Mouse (Mus musculus) ES-E14 (cell line): ENCODE results near the gene Dlg4. TPM values are rescaled to one million over a fixed set of nuclear protein-coding genes. Genes with fewer than 3 reads are reported as not detected.
"Not testable (repeated sequence)": the region's sequence is repeated elsewhere in the genome, so short reads cannot be mapped to it uniquely, and the experiment has no call there.

Source experiments
- DNase-seq: peaks from one replicate; pipeline ENCODE4 v3.0.0-alpha.2; 2013; ENCODE audit warnings: low read depth, low spot score
- H3K27ac ChIP-seq: 2 replicates; pipeline ENCODE4 v1.5.1; 2012; ENCODE audit warnings: low read depth, mild to moderate bottlenecking, low read length, moderate library complexity, mixed read lengths; ENCODE audit not compliant: poor library complexity, insufficient read depth, severe bottlenecking
- H3K36me3 ChIP-seq: 2 replicates; pipeline ENCODE4 v1.6.1; 2012; ENCODE audit warnings: mild to moderate bottlenecking, low read length, moderate library complexity, mixed read lengths; ENCODE audit not compliant: control insufficient read depth, poor library complexity, insufficient read depth, severe bottlenecking
- H3K4me1 ChIP-seq, 2 experiments: fragments of 150-350 bp in 1 of 2; sonication (generic) in 1 of 2; 2 replicates each; pipeline ENCODE4 v1.6.1; 2012; ENCODE audit warnings: low read length in 2 of 2, mild to moderate bottlenecking in 1 of 2, mixed read lengths in 1 of 2; ENCODE audit not compliant: control insufficient read depth in 2 of 2, insufficient read depth in 2 of 2, poor library complexity in 1 of 2
- H3K4me3 ChIP-seq, 2 experiments: fragments of 150-350 bp in 1 of 2; sonication (generic) in 1 of 2; 2 replicates each; pipeline ENCODE4 v1.5.1; 2012; ENCODE audit warnings: low read length in 2 of 2, low read depth in 1 of 2, mild to moderate bottlenecking in 1 of 2, mixed read lengths in 1 of 2; ENCODE audit not compliant: insufficient read depth in 1 of 2, poor library complexity in 1 of 2, severe bottlenecking in 1 of 2
- H3K9ac ChIP-seq: 2 replicates; pipeline ENCODE4 v1.6.1; 2012; ENCODE audit warnings: low read depth, mild to moderate bottlenecking, low read length, mixed read lengths; ENCODE audit not compliant: poor library complexity, insufficient read depth, severe bottlenecking
- H3K9me3 ChIP-seq: fragments of 150-350 bp; sonication (generic); 2 replicates; pipeline ENCODE4 v1.6.1; 2012; ENCODE audit warnings: low read depth, mild to moderate bottlenecking, low read length; ENCODE audit not compliant: control insufficient read depth, insufficient read depth
- CHD2 ChIP-seq: IDR thresholded peaks from 2 replicates; pipeline ENCODE4 v1.6.1; 2014; ENCODE audit warnings: mild to moderate bottlenecking, low read depth, low read length, inconsistent platforms
- HCFC1 ChIP-seq: IDR thresholded peaks from 2 replicates; pipeline ENCODE4 v1.6.1; 2012; ENCODE audit warnings: low read length, inconsistent platforms, borderline replicate concordance; ENCODE audit not compliant: insufficient read depth
- MAFK ChIP-seq: IDR thresholded peaks from 2 replicates; pipeline ENCODE4 v1.6.1; 2014; ENCODE audit warnings: mild to moderate bottlenecking, low read depth, low read length, inconsistent platforms; ENCODE audit not compliant: insufficient read depth
- ZC3H11A ChIP-seq: IDR thresholded peaks from 2 replicates; pipeline ENCODE4 v1.6.1; 2012; ENCODE audit warnings: low read depth, mild to moderate bottlenecking, inconsistent platforms, low read length, borderline replicate concordance
- ZNF384 ChIP-seq: IDR thresholded peaks from 2 replicates; pipeline ENCODE4 v1.6.1; 2012; ENCODE audit warnings: low read depth, low read length, inconsistent platforms
- in situ Hi-C, 2 experiments: fragments of 600-800 bp; cut with MboI; formaldehyde crosslinking; loops; one replicate each; pipeline ENCODE4 v1.15.1; 2025; ENCODE audit warnings: low sequenced_read_pairs in 2 of 2, inconsistent platforms in 1 of 2; ENCODE audit not compliant: unreplicated experiment in 2 of 2
- total RNA-seq: library from RNA; depleted of rRNA; stranded (reverse); fragments of 300-350 nt; gene quantifications from 2 replicates; pipeline ENCODE4 v1.2.3, GENCODE M21; 2012

Dlg4 gene
- total RNA-seq, 1 experiment = 11.4 TPM

DNA sequence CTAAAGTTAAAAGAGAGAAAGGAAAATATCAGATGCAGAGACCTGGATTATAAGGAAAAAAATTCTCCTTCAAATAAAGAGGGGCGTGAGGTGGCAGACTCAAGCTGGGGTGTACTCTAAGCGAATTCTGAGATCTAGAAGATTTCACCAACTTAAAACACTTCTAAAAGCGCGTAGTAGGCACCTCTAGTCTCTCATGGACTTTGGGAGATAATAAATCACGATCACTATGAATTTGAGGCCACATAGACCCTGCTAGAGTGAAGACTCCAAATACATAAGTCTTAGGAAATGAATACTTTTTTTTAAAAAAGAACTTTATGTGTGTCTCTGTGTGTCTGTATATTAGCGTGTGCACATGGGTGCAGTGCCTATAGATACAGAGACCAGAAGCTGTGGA lies 1.1 kb upstream of the Dlg4 start:
- Histone ChIP-seq H3K9me3 (no peaks in the 10 kb centered on the region), H3K4me1 (peaks cover 0 to 20% of the 10 kb centered on the region in 2 experiments; a peak in 1 of 4 replicates), H3K36me3 (peaks cover 21% of the 10 kb centered on the region), H3K9ac (no peak overlapping the region), H3K27ac (no peak overlapping the region), H3K4me3 (no peak overlapping the region)
- DNase-seq = no peak
- in situ Hi-C loops = no loop called here
- no peak for TF ChIP-seq HCFC1
- no peak for TF ChIP-seq ZNF384
- TF ChIP-seq CHD2 = no peak
- TF ChIP-seq ZC3H11A = no peak
- no peak for TF ChIP-seq MAFK

DNA sequence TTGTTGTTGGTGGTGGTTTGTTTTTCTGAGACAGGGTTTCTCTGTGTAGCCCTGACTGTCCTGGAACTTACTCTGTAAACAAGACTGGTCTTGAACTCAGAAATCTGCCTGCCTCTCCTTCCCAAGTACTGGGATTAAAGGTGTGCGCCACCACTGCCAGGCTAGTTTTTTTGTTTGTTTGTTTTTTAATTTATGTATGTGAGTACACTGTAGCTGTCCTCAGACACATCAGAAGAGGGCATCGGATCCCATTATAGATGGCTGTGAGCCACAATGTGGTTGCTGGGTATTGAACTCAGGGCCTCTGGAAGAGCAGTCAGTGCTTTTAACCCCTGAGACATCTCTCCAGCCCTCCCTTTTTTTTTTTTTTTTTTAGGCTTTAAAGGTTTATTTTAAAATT lies 565 bp upstream of the Dlg4 start:
- H3K9ac ChIP-seq, in situ Hi-C loops, DNase-seq, H3K27ac ChIP-seq, H3K4me3 ChIP-seq, H3K9me3 ChIP-seq: not testable (repeated sequence)
- H3K36me3 ChIP-seq = peaks cover 16% of the 10 kb centered on the region
- H3K4me1 ChIP-seq = peaks cover 0 to 20% of the 10 kb centered on the region in 2 experiments; a peak in 1 of 4 replicates

- H3K9me3 ChIP-seq = no peaks in the 10 kb centered on the region
- no peak overlapping the region for H3K27ac ChIP-seq
- H3K4me1 ChIP-seq = peaks cover 0 to 20% of the 10 kb centered on the region in 2 experiments; a peak in 1 of 4 replicates
- in situ Hi-C loops = no loop called here
- no peak for DNase-seq
- H3K9ac ChIP-seq = no peak overlapping the region
- TF ChIP-seq ZC3H11A (no peak), ZNF384 (no peak), CHD2 (no peak), HCFC1 (no peak), MAFK (no peak)
- no peak overlapping the region for H3K4me3 ChIP-seq
- H3K36me3 ChIP-seq = peaks cover 5% of the 10 kb centered on the region
Observed at GRCm38 (mm10) chr11:70017199-70017767, 541 bp downstream of the Dlg4 start.

GRCm38 (mm10) chr11:70018131-70018990 lies 1.6 kb downstream of the Dlg4 start:
- TF ChIP-seq ZNF384 = no peak
- TF ChIP-seq CHD2 = no peak
- no peak for TF ChIP-seq MAFK
- TF ChIP-seq ZC3H11A = no peak
- TF ChIP-seq HCFC1 = no peak
- Histone ChIP-seq H3K4me1 (peaks cover 0 to 20% of the 10 kb centered on the region in 2 experiments; a peak in 1 of 4 replicates), H3K4me3 (peak overlapping the region; percentile 10 to 73; a peak in 3 of 4 replicates), H3K9me3 (no peaks in the 10 kb centered on the region), H3K36me3 (peaks cover 2% of the 10 kb centered on the region; the same call in 1 of the 2 replicates), H3K9ac (peak overlapping the region; percentile 58; the same call in 1 of the 2 replicates), H3K27ac (0 out of 2 replicates have a peak overlapping the region, but pooled peaks have one; percentile 13)
- DNase-seq = no peak
- in situ Hi-C loops = no loop called here
